Mouse (Mus musculus): ENCODE results near the gene Mrpl17. TPM values are rescaled to one million over a fixed set of nuclear protein-coding genes. Genes with fewer than 3 reads are reported as not detected.

Mrpl17 gene
- polyA plus RNA-seq, 1 experiment from 2014 or later = 186 TPM

GRCm38 (mm10) chr7:105810280-105810876 lies 521 bp downstream of the Mrpl17 start:
- Histone ChIP-seq H3K27me3 (ENCODE audit: control insufficient read depth, insufficient read depth, low read length) (no peaks in the 10 kb centered on the region), H3K9me3 (ENCODE audit: control insufficient read depth, low read length) (no peaks in the 10 kb centered on the region), H3K4me3 (replicated peaks; ENCODE audit: low read depth, low read length) (peak overlapping the region; percentile 82), H3K4me1 (ENCODE audit: control insufficient read depth, insufficient read depth, low read length) (peaks cover 7% of the 10 kb centered on the region), H3K27ac (replicated peaks; ENCODE audit: low read depth, low read length) (peak overlapping the region; percentile 89), H3K9ac (replicated peaks; ENCODE audit: low read length) (peak overlapping the region; percentile 88), H3K4me2 (ENCODE audit: low read length) (peak overlapping the region; percentile 62), H3K36me3 (ENCODE audit: control insufficient read depth, insufficient read depth, low read length) (peaks cover 15% of the 10 kb centered on the region; the same call in 1 of the 2 replicates)
- DNase-seq (no peak), ATAC-seq (ENCODE audit: low FRiP score, low TSS enrichment) (no peak; the same call in 1 of the 2 replicates)
- WGBS = 5% methylated on average over 37 of the region's 37 CpGs

GRCm38 (mm10) chr7:105809836-105810235 lies 1.1 kb downstream of the Mrpl17 start:
- peak overlapping the region; percentile 88 for H3K9ac ChIP-seq (replicated peaks; ENCODE audit: low read length)
- 91% methylated on average over 7 of the region's 7 CpGs for WGBS
- no peaks in the 10 kb centered on the region for H3K9me3 ChIP-seq (ENCODE audit: control insufficient read depth, low read length)
- DNase-seq (no peak), ATAC-seq (ENCODE audit: low FRiP score, low TSS enrichment) (no peak)
- H3K4me3 ChIP-seq (replicated peaks; ENCODE audit: low read depth, low read length) = peak overlapping the region; percentile 82
- H3K27me3 ChIP-seq (ENCODE audit: control insufficient read depth, insufficient read depth, low read length) = no peaks in the 10 kb centered on the region
- H3K4me2 ChIP-seq (ENCODE audit: low read length) = peak overlapping the region; percentile 62
- peaks cover 7% of the 10 kb centered on the region for H3K4me1 ChIP-seq (ENCODE audit: control insufficient read depth, insufficient read depth, low read length)
- H3K36me3 ChIP-seq (ENCODE audit: control insufficient read depth, insufficient read depth, low read length) = peaks cover 15% of the 10 kb centered on the region; the same call in 1 of the 2 replicates
- H3K27ac ChIP-seq (replicated peaks; ENCODE audit: low read depth, low read length) = 0 out of 2 replicates have a peak overlapping the region, but pooled peaks have one; percentile 89

GRCm38 (mm10) chr7:105808385-105808784 lies 2.5 kb downstream of the Mrpl17 start:
- Histone ChIP-seq H3K4me3 (replicated peaks; ENCODE audit: low read depth, low read length) (no peak overlapping the region), H3K36me3 (ENCODE audit: control insufficient read depth, insufficient read depth, low read length) (peaks cover 15% of the 10 kb centered on the region; the same call in 1 of the 2 replicates), H3K9ac (replicated peaks; ENCODE audit: low read length) (no peak overlapping the region), H3K9me3 (ENCODE audit: control insufficient read depth, low read length) (no peaks in the 10 kb centered on the region), H3K4me1 (ENCODE audit: control insufficient read depth, insufficient read depth, low read length) (peaks cover 7% of the 10 kb centered on the region), H3K4me2 (ENCODE audit: low read length) (no peak overlapping the region), H3K27ac (replicated peaks; ENCODE audit: low read depth, low read length) (no peak overlapping the region), H3K27me3 (ENCODE audit: control insufficient read depth, insufficient read depth, low read length) (no peaks in the 10 kb centered on the region)
- DNase-seq = no peak
- 92% methylated on average over 1 of the region's 1 CpGs for WGBS
- ATAC-seq (ENCODE audit: low FRiP score, low TSS enrichment) = no peak

- DNase-seq (no peak), ATAC-seq (ENCODE audit: low FRiP score, low TSS enrichment) (no peak)
- WGBS = 65% methylated on average over 2 of the region's 2 CpGs
- H3K4me3 ChIP-seq (replicated peaks; ENCODE audit: low read depth, low read length) = no peak overlapping the region
- peaks cover 15% of the 10 kb centered on the region; the same call in 1 of the 2 replicates for H3K36me3 ChIP-seq (ENCODE audit: control insufficient read depth, insufficient read depth, low read length)
- H3K27me3 ChIP-seq (ENCODE audit: control insufficient read depth, insufficient read depth, low read length) = no peaks in the 10 kb centered on the region
- H3K27ac ChIP-seq (replicated peaks; ENCODE audit: low read depth, low read length) = no peak overlapping the region
- peaks cover 7% of the 10 kb centered on the region for H3K4me1 ChIP-seq (ENCODE audit: control insufficient read depth, insufficient read depth, low read length)
- no peak overlapping the region for H3K9ac ChIP-seq (replicated peaks; ENCODE audit: low read length)
- H3K4me2 ChIP-seq (ENCODE audit: low read length) = no peak overlapping the region
- no peaks in the 10 kb centered on the region for H3K9me3 ChIP-seq (ENCODE audit: control insufficient read depth, low read length)
These were observed 4.2 kb downstream of the Mrpl17 start for GRCm38 (mm10) chr7:105806716-105807115.

- Histone ChIP-seq H3K27ac (replicated peaks; ENCODE audit: low read depth, low read length) (no peak overlapping the region), H3K4me2 (ENCODE audit: low read length) (no peak overlapping the region), H3K4me1 (ENCODE audit: control insufficient read depth, insufficient read depth, low read length) (peaks cover 7% of the 10 kb centered on the region), H3K36me3 (ENCODE audit: control insufficient read depth, insufficient read depth, low read length) (peaks cover 15% of the 10 kb centered on the region; the same call in 1 of the 2 replicates), H3K9me3 (ENCODE audit: control insufficient read depth, low read length) (no peaks in the 10 kb centered on the region), H3K9ac (replicated peaks; ENCODE audit: low read length) (no peak overlapping the region), H3K27me3 (ENCODE audit: control insufficient read depth, insufficient read depth, low read length) (no peaks in the 10 kb centered on the region), H3K4me3 (replicated peaks; ENCODE audit: low read depth, low read length) (no peak overlapping the region)
- ATAC-seq (ENCODE audit: low FRiP score, low TSS enrichment) = no peak
- no peak for DNase-seq
- WGBS = 75% methylated on average over 5 of the region's 5 CpGs
These were observed 4.8 kb downstream of the Mrpl17 start for GRCm38 (mm10) chr7:105806125-105806524.

- ATAC-seq (ENCODE audit: low FRiP score, low TSS enrichment) = no peak
- Histone ChIP-seq H3K9ac (replicated peaks; ENCODE audit: low read length) (no peak overlapping the region), H3K27me3 (ENCODE audit: control insufficient read depth, insufficient read depth, low read length) (no peaks in the 10 kb centered on the region), H3K36me3 (ENCODE audit: control insufficient read depth, insufficient read depth, low read length) (0 out of 2 replicates have a peak, but pooled peaks cover 3% of the 10 kb centered on the region), H3K9me3 (ENCODE audit: control insufficient read depth, low read length) (no peaks in the 10 kb centered on the region), H3K4me2 (ENCODE audit: low read length) (no peak overlapping the region), H3K4me3 (replicated peaks; ENCODE audit: low read depth, low read length) (no peak overlapping the region), H3K4me1 (ENCODE audit: control insufficient read depth, insufficient read depth, low read length) (no peaks in the 10 kb centered on the region), H3K27ac (replicated peaks; ENCODE audit: low read depth, low read length) (no peak overlapping the region)
- DNase-seq = no peak
These were observed 7.5 kb downstream of the Mrpl17 start for GRCm38 (mm10) chr7:105803428-105803827.

- DNase-seq (no peak), ATAC-seq (ENCODE audit: low FRiP score, low TSS enrichment) (no peak)
- Histone ChIP-seq H3K9ac (replicated peaks; ENCODE audit: low read length) (no peak overlapping the region), H3K27ac (replicated peaks; ENCODE audit: low read depth, low read length) (no peak overlapping the region), H3K4me1 (ENCODE audit: control insufficient read depth, insufficient read depth, low read length) (no peaks in the 10 kb centered on the region), H3K27me3 (ENCODE audit: control insufficient read depth, insufficient read depth, low read length) (no peaks in the 10 kb centered on the region), H3K4me3 (replicated peaks; ENCODE audit: low read depth, low read length) (no peak overlapping the region), H3K36me3 (ENCODE audit: control insufficient read depth, insufficient read depth, low read length) (no peaks in the 10 kb centered on the region), H3K4me2 (ENCODE audit: low read length) (no peak overlapping the region), H3K9me3 (ENCODE audit: control insufficient read depth, low read length) (no peaks in the 10 kb centered on the region)
- WGBS = 54% methylated on average over 1 of the region's 1 CpGs
These were observed 8.1 kb downstream of the Mrpl17 start for GRCm38 (mm10) chr7:105802771-105803170.

GRCm38 (mm10) chr7:105802312-105802711 lies 8.6 kb downstream of the Mrpl17 start:
- DNase-seq = no peak

GRCm38 (mm10) chr7:105796972-105797371 lies 13.9 kb downstream of the Mrpl17 start:
- WGBS = 91% methylated on average over 3 of the region's 3 CpGs
- no peak for ATAC-seq (ENCODE audit: low FRiP score, low TSS enrichment)
- H3K4me3 ChIP-seq (replicated peaks; ENCODE audit: low read depth, low read length) = no peak overlapping the region

More at GRCm38 (mm10) chr7:105802312-105802711, 8.6 kb downstream of the Mrpl17 start:
- H3K9ac ChIP-seq (replicated peaks; ENCODE audit: low read length) = no peak overlapping the region
- no peak for ATAC-seq (ENCODE audit: low FRiP score, low TSS enrichment)
- H3K27me3 ChIP-seq (ENCODE audit: control insufficient read depth, insufficient read depth, low read length) = no peaks in the 10 kb centered on the region
- WGBS = 56% methylated on average over 2 of the region's 2 CpGs
- no peaks in the 10 kb centered on the region for H3K36me3 ChIP-seq (ENCODE audit: control insufficient read depth, insufficient read depth, low read length)
- H3K4me2 ChIP-seq (ENCODE audit: low read length) = no peak overlapping the region
- H3K27ac ChIP-seq (replicated peaks; ENCODE audit: low read depth, low read length) = no peak overlapping the region
- no peaks in the 10 kb centered on the region for H3K9me3 ChIP-seq (ENCODE audit: control insufficient read depth, low read length)
- no peaks in the 10 kb centered on the region for H3K4me1 ChIP-seq (ENCODE audit: control insufficient read depth, insufficient read depth, low read length)
- H3K4me3 ChIP-seq (replicated peaks; ENCODE audit: low read depth, low read length) = no peak overlapping the region

More at GRCm38 (mm10) chr7:105796972-105797371, 13.9 kb downstream of the Mrpl17 start:
- H3K36me3 ChIP-seq (ENCODE audit: control insufficient read depth, insufficient read depth, low read length) = no peaks in the 10 kb centered on the region
- no peak for DNase-seq
- H3K9ac ChIP-seq (replicated peaks; ENCODE audit: low read length) = no peak overlapping the region
- H3K4me2 ChIP-seq (ENCODE audit: low read length) = no peak overlapping the region
- H3K4me1 ChIP-seq (ENCODE audit: control insufficient read depth, insufficient read depth, low read length) = no peaks in the 10 kb centered on the region
- no peaks in the 10 kb centered on the region for H3K9me3 ChIP-seq (ENCODE audit: control insufficient read depth, low read length)
- H3K27me3 ChIP-seq (ENCODE audit: control insufficient read depth, insufficient read depth, low read length) = no peaks in the 10 kb centered on the region
- no peak overlapping the region for H3K27ac ChIP-seq (replicated peaks; ENCODE audit: low read depth, low read length)
